ENCODE assay signal across 23 mouse cellular contexts in genomic region chr2:4611704-4612103, GRCm38 (mm10).
"Had no signal": no experiment of that assay in that cellular context is flagged by ENCODE, and none has a peak within 500 bp of the region (broad histone marks: within the 10 kb centered on the region; RNA-seq: fewer than 3 reads in every experiment).

No protein-coding gene starts in this region.

- H3K27me3 ChIP-seq: liver, embryonic 12.5 days; liver, embryonic 15.5 days; lung, embryonic 15.5 days; megakaryocyte, embryonic 14.5 days; midbrain, embryonic 13.5 days; neural tube, embryonic 13.5 days; stomach, embryonic 15.5 days had no signal

- H3K9me3 ChIP-seq: liver, embryonic 12.5 days; liver, embryonic 15.5 days; lung, embryonic 15.5 days; megakaryocyte, embryonic 14.5 days; midbrain, embryonic 10.5 days; midbrain, embryonic 13.5 days; neural tube, embryonic 13.5 days; stomach, embryonic 15.5 days had no signal

- DNase-seq: kidney, adult 9 months; layer of hippocampus, adult 9-11 months; liver; lung, adult 18-20 months; lung, postnatal 10 days; lung, postnatal 36 days; retina, postnatal 1 day; right cerebral cortex, postnatal 25 days; spleen, adult 18-20 months; thymus, postnatal 25 days had no signal

- H3K9ac ChIP-seq: liver, embryonic 12.5 days; liver, embryonic 15.5 days; lung, embryonic 15.5 days; midbrain, embryonic 13.5 days; neural tube, embryonic 13.5 days; stomach, embryonic 15.5 days had no signal

- ATAC-seq: intestine, postnatal 0 days; liver, embryonic 12.5 days; midbrain, embryonic 13.5 days; midbrain, embryonic 16.5 days had no signal

- H3K4me1 ChIP-seq: liver, embryonic 12.5 days; liver, embryonic 15.5 days; midbrain, embryonic 10.5 days; midbrain, embryonic 13.5 days; stomach, embryonic 15.5 days had no signal

- H3K4me2 ChIP-seq: liver, embryonic 12.5 days; liver, embryonic 15.5 days; lung, embryonic 15.5 days; midbrain, embryonic 13.5 days; neural tube, embryonic 13.5 days; stomach, embryonic 15.5 days had no signal

- H3K27ac ChIP-seq: kidney, postnatal 0 days; layer of hippocampus, adult 2 months; liver, embryonic 12.5 days; liver, embryonic 15.5 days; lung, embryonic 15.5 days; midbrain, embryonic 10.5 days; midbrain, embryonic 13.5 days; neural tube, embryonic 13.5 days; stomach, embryonic 15.5 days had no signal

- H3K4me3 ChIP-seq: layer of hippocampus, adult 2 months; liver, embryonic 12.5 days; liver, embryonic 15.5 days; lung, embryonic 15.5 days; megakaryocyte, embryonic 14.5 days; midbrain, embryonic 10.5 days; midbrain, embryonic 13.5 days; myocyte; neural tube, embryonic 13.5 days; stomach, embryonic 15.5 days had no signal
